Mouse (Mus musculus) stomach, postnatal 0 days (tissue): Measurements from ENCODE around the gene Wnt7b. TPM values are rescaled to one million over a fixed set of nuclear protein-coding genes. Genes with fewer than 3 reads are reported as not detected.
A peak's percentile ranks its signal among the peaks of the same experiment; 100 is the strongest.

Experiments used
- ATAC-seq: fragments of 200-750 bp; cut with Nextera tagmentation; 2 replicates; pipeline ENCODE4 v1.8.0; 2017; ENCODE audit not compliant: low FRiP score, low TSS enrichment
- DNase-seq: peaks from one replicate; pipeline ENCODE4 v3.0.0-alpha.2; 2016; ENCODE audit warnings: low spot score
- H3K27ac ChIP-seq: fragments of 300-500 bp; sonication (generic); replicated peaks from 2 replicates; pipeline ENCODE4 v1.5.1; 2014; ENCODE audit warnings: mild to moderate bottlenecking, control low read depth
- H3K27me3 ChIP-seq: fragments of 300-500 bp; sonication (generic); 2 replicates; pipeline ENCODE4 v1.6.1; 2014; ENCODE audit warnings: low read length; ENCODE audit not compliant: control insufficient read depth, insufficient read depth
- H3K36me3 ChIP-seq: fragments of 300-500 bp; sonication (generic); 2 replicates; pipeline ENCODE4 v1.6.1; 2014; ENCODE audit warnings: low read length, mixed read lengths; ENCODE audit not compliant: control insufficient read depth, insufficient read depth
- H3K4me1 ChIP-seq: fragments of 300-500 bp; sonication (generic); replicated peaks from 2 replicates; pipeline ENCODE4 v1.6.1; 2014; ENCODE audit warnings: antibody characterized with exemption; ENCODE audit not compliant: control insufficient read depth, insufficient read depth
- H3K4me2 ChIP-seq: fragments of 300-500 bp; sonication (generic); replicated peaks from 2 replicates; pipeline ENCODE4 v1.6.1; 2014; ENCODE audit warnings: low read depth, mild to moderate bottlenecking, control low read depth, moderate library complexity
- H3K4me3 ChIP-seq: fragments of 300-500 bp; sonication (generic); 2 replicates; pipeline ENCODE4 v1.5.1; 2014; ENCODE audit warnings: low read depth, low read length, control low read depth
- H3K9ac ChIP-seq: fragments of 300-500 bp; sonication (generic); 2 replicates; pipeline ENCODE4 v1.6.1; 2014; ENCODE audit warnings: mild to moderate bottlenecking, low read length, control low read depth, mixed read lengths
- H3K9me3 ChIP-seq: fragments of 300-500 bp; sonication (generic); 2 replicates; pipeline ENCODE4 v1.6.1; 2016; ENCODE audit warnings: low read length; ENCODE audit not compliant: control insufficient read depth
- CTCF ChIP-seq: IDR thresholded peaks from 2 replicates; pipeline ENCODE4 v1.5.1; 2016; ENCODE audit warnings: antibody characterized with exemption, low read depth, mild to moderate bottlenecking, moderate library complexity
- EP300 ChIP-seq: optimal IDR thresholded peaks from 2 replicates; pipeline ENCODE3; 2016; ENCODE audit warnings: antibody characterized with exemption
- WGBS: fragments of 180-500 bp; shearing (Covaris S2); extraction: QIAGEN DNeasy Blood & Tissue Kit; methylation state at CpG from one replicate; pipeline ENCODE4 v1.1.7; 2014; 5-methylcytosine and 5-hydroxymethylcytosine counted together
- polyA plus RNA-seq: library from polyadenylated mRNA; unstranded; fragments of >200 nt; fragmentation: Nextera tagmentation; extraction: Ambion mirVana; gene quantifications from 2 replicates; pipeline ENCODE4 v1.2.1, GENCODE M21; 2015

Wnt7b gene
- polyA plus RNA-seq, 1 experiment from 2014 or later = 20.6 TPM

- TF ChIP-seq CTCF = peak; percentile 1; the same call in 1 of the 2 replicates
- no peak for TF ChIP-seq EP300
- WGBS = 14% methylated on average over 17 of the region's 18 CpGs
These were observed 17.8 kb upstream of the Wnt7b start for GRCm38 (mm10) chr15:85599887-85600695.

DNA sequence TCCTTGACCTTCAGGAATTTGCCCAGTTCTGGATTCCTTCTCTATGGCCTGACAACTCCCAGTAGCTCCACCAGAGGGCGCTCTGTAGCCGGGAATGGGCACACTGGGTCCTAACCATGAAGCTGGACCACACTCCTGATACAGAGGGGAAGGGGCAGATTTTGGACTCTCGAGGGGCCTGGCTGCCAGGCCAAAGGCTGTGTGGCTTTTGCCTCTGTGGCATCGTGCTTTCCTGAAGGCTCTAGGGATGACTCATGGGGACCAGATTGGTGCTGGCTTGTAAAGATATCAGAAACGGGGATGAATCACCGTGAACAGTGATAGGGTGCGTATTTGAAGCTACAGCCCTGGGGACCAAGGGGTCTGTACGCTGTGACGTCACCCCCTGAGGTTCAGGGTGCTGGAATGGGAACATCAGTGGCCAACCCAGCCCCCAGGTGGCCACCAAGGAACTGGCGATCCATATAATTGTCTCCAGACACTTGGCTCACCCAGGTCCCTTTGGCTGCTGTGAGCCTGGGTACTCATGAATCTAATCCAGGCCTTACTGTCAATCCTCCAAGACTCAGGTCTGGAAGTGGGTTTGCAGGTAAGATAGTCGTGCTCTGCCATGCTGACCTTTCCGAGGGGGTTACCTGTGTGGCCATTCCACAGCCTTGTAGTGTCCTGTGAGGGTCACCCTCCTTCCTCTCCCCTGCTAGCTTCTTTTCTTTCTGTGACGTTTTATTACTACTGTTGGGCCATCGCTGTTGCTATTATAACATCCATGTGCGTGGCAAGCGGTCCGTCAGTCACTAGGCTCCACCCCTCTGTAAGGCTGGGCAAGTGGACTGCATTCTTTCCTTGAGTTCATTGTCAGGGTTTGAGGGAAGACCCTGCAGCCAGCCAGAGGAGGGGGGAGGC, 17.0 kb upstream of the Wnt7b start:
- DNase-seq (peak; percentile 65), ATAC-seq (peak; percentile 22)
- 37% methylated on average over 17 of the region's 17 CpGs for whole genome bisulfite sequencing

More at GRCm38 (mm10) chr15:85599887-85600695, 17.8 kb upstream of the Wnt7b start:
- Histone ChIP-seq H3K4me3 (no peak overlapping the region), H3K4me1 (0 out of 2 replicates have a peak, but pooled peaks cover 5% of the 10 kb centered on the region), H3K36me3 (no peaks in the 10 kb centered on the region), H3K27me3 (no peaks in the 10 kb centered on the region), H3K4me2 (peak overlapping the region; percentile 25; the same call in 1 of the 2 replicates), H3K9ac (no peak overlapping the region; the same call in 1 of the 2 replicates), H3K9me3 (no peaks in the 10 kb centered on the region), H3K27ac (peak overlapping the region; percentile 84)
- DNase-seq = peak; percentile 59
- peak; percentile 74 for ATAC-seq

DNA sequence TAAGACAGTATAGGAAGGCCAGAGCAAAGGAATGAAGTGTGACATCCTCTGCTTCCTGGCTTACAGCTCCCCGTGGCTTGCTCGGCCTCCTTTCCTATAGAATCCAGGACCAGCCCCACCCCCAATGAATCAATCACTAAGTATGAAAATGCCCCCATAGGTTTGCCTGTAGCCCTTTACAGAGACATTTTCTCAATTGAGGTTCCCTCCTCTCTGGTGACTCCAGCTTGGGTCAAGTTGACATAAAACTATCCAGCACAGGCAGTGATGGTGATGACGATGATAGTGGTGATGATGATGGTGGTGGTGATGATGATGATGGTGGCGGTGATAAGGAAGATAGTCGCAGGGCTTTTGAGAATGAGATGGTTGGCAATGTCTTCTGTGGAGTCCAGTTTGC, 16.2 kb upstream of the Wnt7b start:
- H3K27ac ChIP-seq = no peak overlapping the region; the same call in 1 of the 2 replicates

More for the DNA sequence above, 17.0 kb upstream of the Wnt7b start:
- Histone ChIP-seq H3K27me3 (no peaks in the 10 kb centered on the region), H3K9ac (no peak overlapping the region; the same call in 1 of the 2 replicates), H3K27ac (peak overlapping the region; percentile 84), H3K4me1 (0 out of 2 replicates have a peak, but pooled peaks cover 5% of the 10 kb centered on the region), H3K9me3 (no peaks in the 10 kb centered on the region), H3K36me3 (no peaks in the 10 kb centered on the region), H3K4me3 (no peak overlapping the region), H3K4me2 (no peak overlapping the region)
- TF ChIP-seq EP300 (no peak), CTCF (peak; percentile 98)

GRCm38 (mm10) chr15:85597403-85597802, 15.1 kb upstream of the Wnt7b start:
- no peaks in the 10 kb centered on the region for H3K36me3 ChIP-seq
- TF ChIP-seq EP300 (no peak), CTCF (peak; percentile 64)
- WGBS = 63% methylated on average over 3 of the region's 3 CpGs

More for the DNA sequence above, 16.2 kb upstream of the Wnt7b start:
- H3K36me3 ChIP-seq = no peaks in the 10 kb centered on the region
- TF ChIP-seq CTCF (no peak), EP300 (no peak)
- H3K4me3 ChIP-seq = no peak overlapping the region
- H3K9ac ChIP-seq = no peak overlapping the region
- 62% methylated on average over 5 of the region's 5 CpGs for WGBS
- no peak for ATAC-seq
- no peak for DNase-seq
- no peaks in the 10 kb centered on the region for H3K9me3 ChIP-seq
- H3K4me1 ChIP-seq = 0 out of 2 replicates have a peak, but pooled peaks cover 5% of the 10 kb centered on the region
- H3K4me2 ChIP-seq = no peak overlapping the region
- H3K27me3 ChIP-seq = no peaks in the 10 kb centered on the region

DNA sequence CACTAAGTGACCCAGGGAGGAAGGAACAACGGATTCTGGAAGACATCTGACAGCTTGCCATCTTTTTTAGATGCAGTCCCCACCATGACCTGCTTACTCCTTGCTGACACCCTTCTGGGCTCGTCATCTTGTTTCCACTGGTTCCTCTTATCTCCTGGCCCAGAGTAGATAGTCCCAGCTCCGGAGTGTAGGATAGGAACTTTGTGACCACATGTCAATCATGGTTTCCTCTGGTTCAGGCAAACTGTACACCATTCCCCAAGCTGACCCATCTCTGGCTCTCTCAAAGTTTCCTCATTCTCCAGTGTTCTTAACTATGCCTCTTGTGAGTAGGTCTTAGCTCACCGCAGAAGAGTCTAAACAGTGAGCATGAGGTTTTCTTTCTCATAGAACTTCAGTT, 10.4 kb upstream of the Wnt7b start:
- no peaks in the 10 kb centered on the region for H3K27me3 ChIP-seq
- DNase-seq = no peak
- TF ChIP-seq CTCF (no peak), EP300 (no peak)
- ATAC-seq = no peak
- WGBS = 79% methylated on average over 4 of the region's 4 CpGs
- H3K27ac ChIP-seq = no peak overlapping the region
- no peak overlapping the region for H3K4me2 ChIP-seq
- no peaks in the 10 kb centered on the region for H3K4me1 ChIP-seq
- H3K36me3 ChIP-seq = no peaks in the 10 kb centered on the region
- H3K9me3 ChIP-seq = no peaks in the 10 kb centered on the region
- no peak overlapping the region for H3K9ac ChIP-seq
- no peak overlapping the region for H3K4me3 ChIP-seq

More at GRCm38 (mm10) chr15:85597403-85597802, 15.1 kb upstream of the Wnt7b start:
- H3K9ac ChIP-seq = no peak overlapping the region
- H3K4me1 ChIP-seq = 0 out of 2 replicates have a peak, but pooled peaks cover 5% of the 10 kb centered on the region
- no peak overlapping the region for H3K4me2 ChIP-seq
- no peaks in the 10 kb centered on the region for H3K9me3 ChIP-seq
- no peaks in the 10 kb centered on the region for H3K27me3 ChIP-seq
- ATAC-seq (no peak), DNase-seq (no peak)
- H3K27ac ChIP-seq = no peak overlapping the region
- H3K4me3 ChIP-seq = no peak overlapping the region
